Mouse (Mus musculus) kidney, adult 2 months (tissue): Measurements from ENCODE around the gene Bcl7b.

Experiments
- CTCF ChIP-seq: fragments of 200-500 bp; conservative IDR thresholded peaks from 2 replicates; pipeline ENCODE4 v1.5.1; 2011; ENCODE audit warnings: low read depth, mild to moderate bottlenecking, control low read depth, low read length, moderate library complexity, mixed read lengths; ENCODE audit not compliant: insufficient read depth, insufficient read length
- POLR2A ChIP-seq: fragments of 200-500 bp; IDR thresholded peaks from one replicate; pipeline ENCODE4 v1.6.1; 2011; ENCODE audit warnings: low read depth, low read length, control low read depth

GRCm38 (mm10) chr5:135188214-135188554 lies 20.1 kb downstream of the Bcl7b start:
- TF ChIP-seq POLR2A = no peak
- no peak for TF ChIP-seq CTCF
